Mouse (Mus musculus): ENCODE results near the gene Tbc1d9. TPM values are rescaled to one million over a fixed set of nuclear protein-coding genes. Genes with fewer than 3 reads are reported as not detected.

The Tbc1d9 gene
- polyA plus RNA-seq, 1 experiment from 2014 or later, result 5.0 TPM

DNA sequence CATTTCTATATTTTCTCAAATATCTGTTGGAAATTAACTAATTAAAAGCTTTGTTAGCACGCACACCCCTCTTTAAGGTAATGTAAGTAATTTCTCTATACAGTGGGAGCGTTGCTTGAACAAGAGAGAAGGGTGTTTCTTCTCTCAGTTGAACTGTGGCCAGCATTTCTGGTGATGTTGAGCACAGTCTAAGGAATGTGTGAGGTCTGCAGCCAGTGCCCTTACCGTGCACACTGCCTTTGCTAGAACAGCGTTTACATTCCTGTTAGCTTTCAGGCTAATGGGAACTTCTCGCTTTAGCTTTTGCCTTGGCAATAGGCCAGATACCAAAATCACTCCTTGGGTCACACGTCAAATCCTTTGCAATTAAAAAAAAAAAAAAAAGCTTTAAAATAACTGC lies 21.2 kb downstream of the Tbc1d9 start:
- Histone ChIP-seq H3K9ac (replicated peaks; ENCODE audit: low read depth, low read length) (no peak overlapping the region), H3K4me1 (ENCODE audit: control insufficient read depth, insufficient read depth, low read length) (peaks cover 27% of the 10 kb centered on the region), H3K27me3 (ENCODE audit: control insufficient read depth, insufficient read depth, low read length) (no peaks in the 10 kb centered on the region), H3K4me3 (ENCODE audit: low read depth, low read length) (no peak overlapping the region), H3K4me2 (replicated peaks; ENCODE audit: low read depth, low read length) (no peak overlapping the region), H3K9me3 (ENCODE audit: control insufficient read depth, low read depth, low read length) (no peaks in the 10 kb centered on the region), H3K36me3 (ENCODE audit: control insufficient read depth, insufficient read depth, low read length) (no peaks in the 10 kb centered on the region), H3K27ac (ENCODE audit: low read length) (no peak overlapping the region)
- WGBS, result 23% methylated on average over 6 of the region's 6 CpGs
- 0 out of 2 replicates have a peak, but pooled peaks have one; percentile 30 for ATAC-seq (ENCODE audit: insufficient number of reproducible peaks, insufficient read depth, low FRiP score, low read depth)

DNA sequence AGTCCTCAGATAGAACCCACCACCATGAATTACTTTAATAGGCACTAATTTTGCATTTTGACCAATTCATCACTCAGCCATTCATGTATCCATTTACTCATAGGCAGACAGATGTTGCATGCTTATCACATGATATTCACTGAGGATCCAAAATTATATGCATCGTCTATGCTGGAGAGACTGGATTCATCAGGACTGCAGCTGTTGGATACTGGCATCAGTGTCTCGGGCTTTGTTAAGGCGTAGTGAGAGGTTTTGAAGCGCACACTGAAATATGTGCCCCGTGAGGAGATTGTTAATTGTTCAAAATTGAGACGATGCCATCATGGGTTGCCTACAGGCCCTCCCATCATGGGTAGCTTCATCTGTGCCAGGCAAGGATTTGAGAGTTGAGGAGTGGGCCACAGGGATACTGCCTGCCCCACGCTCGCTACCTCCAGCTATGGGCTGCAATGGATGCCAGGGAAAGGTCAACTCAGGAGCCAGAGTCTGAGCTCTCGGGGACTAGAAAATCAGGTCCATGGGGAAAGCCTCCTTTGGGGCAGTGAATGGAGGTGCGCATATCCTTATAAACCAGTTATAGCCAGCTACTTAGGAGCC lies 22.3 kb downstream of the Tbc1d9 start:
- Histone ChIP-seq H3K27ac (ENCODE audit: low read length) (no peak overlapping the region), H3K4me1 (ENCODE audit: control insufficient read depth, insufficient read depth, low read length) (peaks cover 25% of the 10 kb centered on the region), H3K9ac (replicated peaks; ENCODE audit: low read depth, low read length) (no peak overlapping the region), H3K36me3 (ENCODE audit: control insufficient read depth, insufficient read depth, low read length) (no peaks in the 10 kb centered on the region), H3K4me3 (ENCODE audit: low read depth, low read length) (no peak overlapping the region), H3K27me3 (ENCODE audit: control insufficient read depth, insufficient read depth, low read length) (no peaks in the 10 kb centered on the region), H3K9me3 (ENCODE audit: control insufficient read depth, low read depth, low read length) (no peaks in the 10 kb centered on the region), H3K4me2 (replicated peaks; ENCODE audit: low read depth, low read length) (no peak overlapping the region)
- no peak for ATAC-seq (ENCODE audit: insufficient number of reproducible peaks, insufficient read depth, low FRiP score, low read depth)
- WGBS, result 88% methylated on average over 10 of the region's 10 CpGs

DNA sequence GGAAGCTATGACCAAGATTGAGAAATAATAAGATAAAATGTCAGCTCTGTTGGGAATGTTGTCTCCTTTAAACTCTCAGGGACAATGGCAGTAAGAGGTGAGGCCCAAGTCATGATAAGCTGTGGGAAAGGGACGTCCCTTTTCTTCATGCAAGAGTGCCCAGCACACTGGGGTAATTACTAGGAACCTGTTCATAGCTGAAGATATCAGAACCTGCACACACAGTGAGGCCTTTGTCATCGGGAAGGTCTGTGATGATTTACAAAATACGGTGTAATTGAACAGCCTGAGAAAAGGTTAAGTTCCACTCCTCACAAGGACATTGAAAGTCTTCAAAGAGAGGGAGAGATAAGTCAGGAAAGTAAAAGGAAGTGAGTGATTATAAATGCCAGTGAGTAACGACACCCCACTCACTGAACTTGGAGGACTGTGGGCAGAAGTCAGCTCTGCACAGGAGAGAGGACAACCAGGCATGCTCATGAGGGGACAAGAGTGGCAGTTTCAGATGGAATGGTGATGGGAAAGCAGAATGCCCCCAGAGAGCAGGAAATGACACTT lies 24.5 kb downstream of the Tbc1d9 start:
- H3K4me3 ChIP-seq (ENCODE audit: low read depth, low read length), result no peak overlapping the region
- H3K4me2 ChIP-seq (replicated peaks; ENCODE audit: low read depth, low read length), result no peak overlapping the region
- no peaks in the 10 kb centered on the region for H3K27me3 ChIP-seq (ENCODE audit: control insufficient read depth, insufficient read depth, low read length)
- peaks cover 8% of the 10 kb centered on the region for H3K4me1 ChIP-seq (ENCODE audit: control insufficient read depth, insufficient read depth, low read length)
- H3K9me3 ChIP-seq (ENCODE audit: control insufficient read depth, low read depth, low read length), result no peaks in the 10 kb centered on the region
- H3K36me3 ChIP-seq (ENCODE audit: control insufficient read depth, insufficient read depth, low read length), result no peaks in the 10 kb centered on the region
- no peak overlapping the region for H3K27ac ChIP-seq (ENCODE audit: low read length)
- no peak overlapping the region for H3K9ac ChIP-seq (replicated peaks; ENCODE audit: low read depth, low read length)
- 59% methylated on average over 4 of the region's 4 CpGs for whole genome bisulfite sequencing
- ATAC-seq (ENCODE audit: insufficient number of reproducible peaks, insufficient read depth, low FRiP score, low read depth), result no peak

DNA sequence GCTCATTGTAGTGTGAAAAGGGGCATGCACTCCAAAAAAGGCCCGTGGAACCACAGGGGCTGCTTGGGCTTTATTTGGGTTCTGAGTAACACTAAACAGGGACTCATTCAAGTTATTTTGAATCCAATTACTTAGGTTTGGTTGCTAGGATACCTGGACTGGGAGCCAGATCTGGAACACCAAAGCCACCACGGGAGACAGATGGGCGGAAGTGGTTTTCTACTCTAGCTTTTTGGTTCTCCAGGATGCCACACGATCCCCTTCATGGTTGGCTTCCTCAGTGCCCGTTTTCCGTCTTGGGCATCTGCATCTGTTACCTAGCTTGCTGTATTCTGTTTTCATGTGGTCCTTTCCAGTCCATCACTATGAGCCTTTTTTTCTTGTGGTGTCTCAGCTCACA lies 30.9 kb downstream of the Tbc1d9 start:
- H3K9me3 ChIP-seq (ENCODE audit: control insufficient read depth, low read depth, low read length), result no peaks in the 10 kb centered on the region
- no peaks in the 10 kb centered on the region for H3K27me3 ChIP-seq (ENCODE audit: control insufficient read depth, insufficient read depth, low read length)
- peaks cover 17% of the 10 kb centered on the region for H3K4me1 ChIP-seq (ENCODE audit: control insufficient read depth, insufficient read depth, low read length)
- no peak overlapping the region for H3K9ac ChIP-seq (replicated peaks; ENCODE audit: low read depth, low read length)
- no peak overlapping the region for H3K4me2 ChIP-seq (replicated peaks; ENCODE audit: low read depth, low read length)
- H3K4me3 ChIP-seq (ENCODE audit: low read depth, low read length), result no peak overlapping the region
- 81% methylated on average over 6 of the region's 6 CpGs for WGBS
- no peak overlapping the region for H3K27ac ChIP-seq (ENCODE audit: low read length)
- no peak for ATAC-seq (ENCODE audit: insufficient number of reproducible peaks, insufficient read depth, low FRiP score, low read depth)
- no peaks in the 10 kb centered on the region for H3K36me3 ChIP-seq (ENCODE audit: control insufficient read depth, insufficient read depth, low read length)

DNA sequence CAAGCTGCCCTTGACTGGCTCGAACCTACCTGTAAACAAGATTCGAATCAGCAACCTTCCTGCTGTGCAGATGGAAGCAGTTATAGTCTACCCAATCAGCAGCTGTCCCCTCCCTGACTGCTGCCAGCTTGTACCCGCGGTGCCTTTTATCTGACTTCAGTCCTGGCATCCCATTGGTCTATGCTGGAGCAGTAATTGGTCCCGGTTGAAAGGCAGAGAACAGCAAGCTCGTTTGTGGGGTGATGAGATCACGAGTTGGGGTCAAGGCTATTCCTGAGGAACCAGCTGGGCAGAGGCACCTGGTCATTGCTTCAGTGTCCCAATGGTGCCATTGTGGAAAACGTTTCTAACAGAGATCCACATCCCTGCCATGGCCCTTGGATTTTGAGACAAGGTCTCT lies 34.6 kb downstream of the Tbc1d9 start:
- no peaks in the 10 kb centered on the region for H3K36me3 ChIP-seq (ENCODE audit: control insufficient read depth, insufficient read depth, low read length)
- 78% methylated on average over 8 of the region's 8 CpGs for WGBS
- peaks cover 18% of the 10 kb centered on the region for H3K4me1 ChIP-seq (ENCODE audit: control insufficient read depth, insufficient read depth, low read length)
- ATAC-seq (ENCODE audit: insufficient number of reproducible peaks, insufficient read depth, low FRiP score, low read depth), result no peak
- no peak overlapping the region for H3K9ac ChIP-seq (replicated peaks; ENCODE audit: low read depth, low read length)
- no peak overlapping the region for H3K4me3 ChIP-seq (ENCODE audit: low read depth, low read length)
- no peak overlapping the region for H3K4me2 ChIP-seq (replicated peaks; ENCODE audit: low read depth, low read length)
- H3K9me3 ChIP-seq (ENCODE audit: control insufficient read depth, low read depth, low read length), result no peaks in the 10 kb centered on the region
- H3K27me3 ChIP-seq (ENCODE audit: control insufficient read depth, insufficient read depth, low read length), result no peaks in the 10 kb centered on the region
- H3K27ac ChIP-seq (ENCODE audit: low read length), result peak overlapping the region; percentile 61; the same call in 1 of the 2 replicates

DNA sequence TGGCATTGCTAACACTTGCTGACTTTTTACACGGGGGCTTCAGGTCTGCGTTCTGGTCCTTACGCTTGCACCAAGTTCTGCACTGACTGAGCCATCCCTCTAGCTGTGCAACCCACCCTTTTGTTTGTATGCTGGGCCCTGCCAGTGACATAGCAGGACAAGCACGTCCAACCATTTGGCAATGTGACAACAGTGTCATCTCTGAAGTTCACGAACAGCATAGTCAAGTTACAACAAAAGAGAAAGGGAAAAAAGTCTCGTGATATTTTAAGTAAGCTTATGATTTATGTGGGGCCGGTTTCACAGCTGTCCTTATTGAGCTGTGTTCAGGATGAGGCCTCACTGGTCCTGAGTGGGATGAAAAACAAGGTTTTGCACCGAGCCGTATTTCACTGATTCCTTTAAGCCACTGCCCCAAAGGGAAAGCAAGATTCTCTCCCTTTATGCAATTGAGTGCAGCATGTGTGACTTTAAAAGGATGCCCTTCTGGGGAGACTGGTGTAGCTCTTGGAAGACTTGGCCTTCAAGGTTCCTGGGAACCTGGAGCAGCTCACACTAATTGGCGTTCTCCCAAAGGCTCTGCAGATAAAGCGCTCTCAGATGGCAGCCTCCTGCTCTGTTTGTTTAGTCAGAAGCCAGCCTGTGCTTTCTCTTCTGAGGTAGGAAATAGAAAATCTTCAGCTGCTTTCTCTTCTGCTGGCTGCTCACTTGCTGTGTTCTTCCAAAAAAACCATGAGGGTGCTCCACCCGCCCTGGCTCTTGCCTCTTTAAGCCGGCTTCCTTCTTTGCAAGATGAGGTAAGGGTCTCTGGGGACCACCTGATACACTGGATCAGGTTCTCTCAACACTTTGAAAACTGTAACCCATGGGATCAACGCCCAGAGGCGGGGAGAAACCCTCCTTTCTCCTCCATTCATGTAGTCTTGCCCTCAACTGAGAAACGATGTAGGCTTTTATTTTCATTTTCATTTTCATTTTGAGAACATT lies 35.3 kb downstream of the Tbc1d9 start:
- H3K4me3 ChIP-seq (ENCODE audit: low read depth, low read length), result no peak overlapping the region
- 54% methylated on average over 16 of the region's 16 CpGs for WGBS
- no peaks in the 10 kb centered on the region for H3K9me3 ChIP-seq (ENCODE audit: control insufficient read depth, low read depth, low read length)
- H3K9ac ChIP-seq (replicated peaks; ENCODE audit: low read depth, low read length), result no peak overlapping the region
- no peaks in the 10 kb centered on the region for H3K27me3 ChIP-seq (ENCODE audit: control insufficient read depth, insufficient read depth, low read length)
- no peak overlapping the region for H3K4me2 ChIP-seq (replicated peaks; ENCODE audit: low read depth, low read length)
- ATAC-seq (ENCODE audit: insufficient number of reproducible peaks, insufficient read depth, low FRiP score, low read depth), result peak; percentile 60; the same call in 1 of the 2 replicates
- H3K27ac ChIP-seq (ENCODE audit: low read length), result peak overlapping the region; percentile 61
- H3K36me3 ChIP-seq (ENCODE audit: control insufficient read depth, insufficient read depth, low read length), result no peaks in the 10 kb centered on the region
- peaks cover 18% of the 10 kb centered on the region for H3K4me1 ChIP-seq (ENCODE audit: control insufficient read depth, insufficient read depth, low read length)

DNA sequence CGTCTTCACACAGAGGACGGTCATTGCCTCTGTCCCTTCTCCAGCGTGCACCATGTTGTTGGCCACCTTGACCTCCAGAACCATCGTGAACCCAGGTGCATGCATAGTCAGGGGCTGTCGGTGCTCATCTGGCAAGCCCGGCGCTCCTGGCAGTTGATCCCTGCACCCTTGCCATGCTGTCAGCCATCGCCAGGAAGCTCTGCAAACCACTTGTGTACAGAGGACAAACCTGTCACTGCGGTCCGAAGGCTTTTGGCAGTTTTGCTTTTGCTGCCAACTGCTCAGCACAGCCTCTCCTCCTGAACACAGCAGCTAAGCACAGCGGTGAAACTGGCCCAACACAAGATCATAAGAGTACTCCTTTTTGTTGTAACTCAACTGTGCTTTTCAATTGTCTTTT lies 37.8 kb downstream of the Tbc1d9 start:
- WGBS, result 88% methylated on average over 11 of the region's 11 CpGs
- ATAC-seq (ENCODE audit: insufficient number of reproducible peaks, insufficient read depth, low FRiP score, low read depth), result no peak
- Histone ChIP-seq H3K27me3 (ENCODE audit: control insufficient read depth, insufficient read depth, low read length) (no peaks in the 10 kb centered on the region), H3K9ac (replicated peaks; ENCODE audit: low read depth, low read length) (no peak overlapping the region), H3K36me3 (ENCODE audit: control insufficient read depth, insufficient read depth, low read length) (no peaks in the 10 kb centered on the region), H3K27ac (ENCODE audit: low read length) (no peak overlapping the region), H3K4me1 (ENCODE audit: control insufficient read depth, insufficient read depth, low read length) (peaks cover 18% of the 10 kb centered on the region), H3K9me3 (ENCODE audit: control insufficient read depth, low read depth, low read length) (no peaks in the 10 kb centered on the region), H3K4me2 (replicated peaks; ENCODE audit: low read depth, low read length) (no peak overlapping the region), H3K4me3 (ENCODE audit: low read depth, low read length) (no peak overlapping the region)

DNA sequence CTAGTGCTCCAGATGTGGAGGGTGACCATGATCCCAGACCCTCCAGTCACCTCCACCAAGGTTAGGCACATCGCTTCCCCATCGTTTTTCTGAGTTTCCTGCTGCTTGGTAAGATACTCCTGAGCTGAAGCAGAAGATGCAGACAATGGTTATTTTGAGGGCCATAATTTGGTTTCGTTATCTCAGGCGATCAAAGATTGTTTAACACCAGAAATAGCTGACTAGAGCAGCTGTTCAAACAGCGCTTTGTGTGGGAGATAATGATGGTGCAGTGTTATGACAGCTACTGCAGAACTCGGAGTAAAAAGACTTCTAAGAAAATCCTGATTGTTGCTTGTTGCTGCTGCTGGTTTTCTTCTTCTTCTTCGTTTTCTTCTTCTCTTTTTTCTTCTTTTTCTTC lies 40.8 kb downstream of the Tbc1d9 start:
- no peak overlapping the region for H3K4me2 ChIP-seq (replicated peaks; ENCODE audit: low read depth, low read length)
- H3K9me3 ChIP-seq (ENCODE audit: control insufficient read depth, low read depth, low read length), result no peaks in the 10 kb centered on the region
- no peaks in the 10 kb centered on the region for H3K36me3 ChIP-seq (ENCODE audit: control insufficient read depth, insufficient read depth, low read length)
- no peak overlapping the region for H3K9ac ChIP-seq (replicated peaks; ENCODE audit: low read depth, low read length)
- no peak for ATAC-seq (ENCODE audit: insufficient number of reproducible peaks, insufficient read depth, low FRiP score, low read depth)
- H3K4me1 ChIP-seq (ENCODE audit: control insufficient read depth, insufficient read depth, low read length), result peaks cover 3% of the 10 kb centered on the region; the same call in 1 of the 2 replicates
- no peak overlapping the region for H3K27ac ChIP-seq (ENCODE audit: low read length)
- no peaks in the 10 kb centered on the region for H3K27me3 ChIP-seq (ENCODE audit: control insufficient read depth, insufficient read depth, low read length)
- no peak overlapping the region for H3K4me3 ChIP-seq (ENCODE audit: low read depth, low read length)
- 53% methylated on average over 7 of the region's 7 CpGs for WGBS

Data from stomach, embryonic 14.5 days (tissue).